Mouse (Mus musculus): Measurements from ENCODE around the gene Olfr1388. TPM values are rescaled to one million over a fixed set of nuclear protein-coding genes. Genes with fewer than 3 reads are reported as not detected.

Gene Olfr1388
- 0.06 TPM for polyA plus RNA-seq (2017; shearing (Covaris generic))

DNA sequence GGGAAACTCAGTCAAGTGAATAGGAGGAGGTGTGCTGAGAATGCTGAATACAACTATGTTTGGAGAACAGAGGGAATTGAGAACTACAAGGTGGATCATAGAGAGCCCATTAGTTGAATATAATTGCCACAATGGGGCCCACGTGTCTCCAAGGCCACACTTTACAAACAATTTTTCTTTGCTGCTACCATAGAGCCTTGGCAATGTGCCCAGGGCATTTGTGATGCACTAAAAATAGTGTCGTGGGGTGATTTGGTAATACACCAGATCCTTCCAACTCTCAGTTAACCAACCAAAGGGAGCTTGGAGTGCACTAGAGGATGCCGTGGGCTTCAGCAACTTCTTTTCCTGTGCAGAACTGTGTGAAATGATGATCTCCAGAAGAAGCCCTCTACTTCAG lies at the start of gene Olfr1388:
TSS of gene Olfr1388 (plus strand) at position 214 of the 400 bp plus-strand sequence.

DNA sequence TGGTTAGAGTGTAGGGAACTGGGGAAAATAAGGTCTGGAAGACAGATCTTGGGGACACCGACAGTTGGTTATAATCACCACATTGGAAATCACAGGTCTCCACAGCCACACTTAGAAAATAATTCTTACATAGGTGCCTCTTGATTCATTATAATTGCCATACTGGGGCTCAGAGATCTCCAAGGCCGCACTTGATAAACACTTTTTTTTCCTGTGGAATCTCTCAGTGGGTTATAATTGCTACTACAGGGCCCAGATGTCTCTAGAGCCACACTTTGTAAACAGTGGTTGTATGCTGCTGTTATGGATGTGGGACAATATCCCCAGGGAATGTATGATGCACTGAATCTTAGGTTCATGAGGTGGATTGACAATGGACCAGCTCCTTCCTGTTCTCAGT lies 13.7 kb upstream of the Olfr1388 start, which contains the start of gene Olfr1389:
TSS of gene Olfr1389 (plus strand) at position 301 of the 400 bp plus-strand sequence.

DNA sequence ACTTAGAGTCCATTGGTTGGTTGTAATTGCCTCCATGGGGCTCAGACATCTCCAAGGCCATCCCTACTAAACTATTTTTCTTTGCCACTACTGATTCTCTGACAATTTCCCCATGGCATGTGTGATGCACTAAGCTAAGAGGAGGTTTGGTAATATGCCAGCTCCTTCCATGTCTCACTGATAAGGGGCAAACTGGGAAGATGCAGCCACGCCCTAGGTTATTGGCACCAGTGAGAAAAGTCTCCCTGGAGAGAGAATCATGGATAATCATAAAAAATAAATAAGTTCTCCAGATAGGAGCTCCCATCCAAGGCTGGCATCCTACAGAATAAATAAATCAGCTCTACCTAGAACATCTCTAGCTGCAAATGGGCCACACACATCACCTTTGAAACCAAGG lies 18.6 kb downstream of the Olfr1388 start, which contains the start of gene Olfr1387:
TSS of gene Olfr1387 (plus strand) at position 301 of the 400 bp plus-strand sequence.

DNA sequence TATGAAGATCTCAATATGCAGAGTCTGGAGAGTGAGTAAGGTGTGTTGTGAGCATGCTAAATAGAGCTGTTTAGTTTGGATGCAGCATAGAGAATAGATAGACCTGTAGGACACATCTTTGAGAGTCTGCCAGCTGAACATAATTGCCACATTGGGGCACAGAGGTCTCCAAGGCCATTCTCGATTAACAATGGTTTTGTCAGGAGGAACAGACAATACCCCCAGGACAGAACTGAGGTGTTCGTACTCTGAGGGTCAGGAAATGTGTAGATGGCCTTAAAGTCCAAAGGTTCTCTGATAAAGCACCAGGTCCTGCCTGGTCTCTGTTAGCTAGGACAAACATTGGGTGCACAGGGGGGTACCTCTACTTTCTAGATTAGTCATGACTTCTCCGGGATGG lies 28.3 kb downstream of the Olfr1388 start, which contains the start of gene Olfr1386:
TSS of gene Olfr1386 (plus strand) at position 301 of the 400 bp plus-strand sequence.

DNA sequence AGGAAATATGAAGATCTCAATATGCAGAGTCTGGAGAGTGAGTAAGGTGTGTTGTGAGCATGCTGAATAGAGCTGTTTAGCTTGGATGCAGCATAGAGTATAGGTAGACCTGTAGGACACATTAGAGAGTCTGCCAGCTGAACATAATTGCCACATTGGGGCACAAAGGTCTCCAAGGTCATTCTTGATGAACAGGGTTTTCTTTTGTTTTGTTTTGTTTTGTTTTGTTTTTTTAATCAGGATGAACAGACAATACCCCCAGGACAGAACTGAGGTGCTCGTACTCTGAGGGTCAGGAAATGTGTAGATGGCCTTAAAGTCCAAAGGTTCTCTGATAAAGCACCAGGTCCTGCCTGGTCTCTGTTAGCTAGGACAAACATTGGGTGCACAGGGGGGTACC lies 52.3 kb downstream of the Olfr1388 start, which contains the start of gene Olfr1385:
TSS of gene Olfr1385 (plus strand) at position 301 of the 400 bp plus-strand sequence.

Other genes starting within 250 kb of the Olfr1388 start
- not detected for gene Btnl9, start 249.5 kb upstream of the Olfr1388 start, polyA plus RNA-seq (2017; shearing (Covaris generic))
- 59.5 TPM for gene Zfp62, start 233.3 kb upstream of the Olfr1388 start, polyA plus RNA-seq (2017; shearing (Covaris generic))
- 95.9 TPM for gene Mgat1, start 192.4 kb upstream of the Olfr1388 start, polyA plus RNA-seq (2017; shearing (Covaris generic))
- 0.08 TPM for gene Olfr1393, start 158.3 kb upstream of the Olfr1388 start, polyA plus RNA-seq (2017; shearing (Covaris generic))
- gene Olfr1392, start 151.3 kb upstream of the Olfr1388 start, polyA plus RNA-seq (2017; shearing (Covaris generic)), result not detected
- gene Olfr10, start 131.9 kb upstream of the Olfr1388 start, polyA plus RNA-seq (2017; shearing (Covaris generic)), result not detected
- not detected for gene Olfr1391, start 113.9 kb upstream of the Olfr1388 start, polyA plus RNA-seq (2017; shearing (Covaris generic))
- gene Olfr1390, start 101.4 kb upstream of the Olfr1388 start, polyA plus RNA-seq (2017; shearing (Covaris generic)), result not detected
- not detected for gene Olfr1389, start 13.6 kb upstream of the Olfr1388 start, polyA plus RNA-seq (2017; shearing (Covaris generic))
- not detected for gene Olfr1387, start 18.7 kb downstream of the Olfr1388 start, polyA plus RNA-seq (2017; shearing (Covaris generic))
- gene Olfr1386, start 28.4 kb downstream of the Olfr1388 start, polyA plus RNA-seq (2017; shearing (Covaris generic)), result not detected
- 0.05 TPM for gene Olfr1385, start 52.4 kb downstream of the Olfr1388 start, polyA plus RNA-seq (2017; shearing (Covaris generic))
- gene Olfr1384, start 70.1 kb downstream of the Olfr1388 start, polyA plus RNA-seq (2017; shearing (Covaris generic)), result not detected
- gene Olfr1383, start 83.0 kb downstream of the Olfr1388 start, polyA plus RNA-seq (2017; shearing (Covaris generic)), result not detected
- gene Olfr1382, start 91.6 kb downstream of the Olfr1388 start, polyA plus RNA-seq (2017; shearing (Covaris generic)), result not detected
- gene Olfr1381, start 106.8 kb downstream of the Olfr1388 start, polyA plus RNA-seq (2017; shearing (Covaris generic)), result not detected
- gene Olfr1380, start 120.3 kb downstream of the Olfr1388 start, polyA plus RNA-seq (2017; shearing (Covaris generic)), result not detected
- 0.02 TPM for gene Flt4, start 172.6 kb downstream of the Olfr1388 start, polyA plus RNA-seq (2017; shearing (Covaris generic))
- 0.77 TPM for gene Scgb3a1, start 227.0 kb downstream of the Olfr1388 start, polyA plus RNA-seq (2017; shearing (Covaris generic))